Mouse (Mus musculus) duodenum, adult 2 months (tissue): ENCODE measurements around the gene Nav1. TPM values are rescaled to one million over a fixed set of nuclear protein-coding genes. Genes with fewer than 3 reads are reported as not detected.

Experiments used
- polyA plus RNA-seq: library from polyadenylated mRNA; depleted of rRNA; stranded (reverse); fragments of >200 nt; gene quantifications from 2 replicates; pipeline ENCODE4 v1.2.3, GENCODE M21; 2012; ENCODE audit warnings: low replicate concordance; rRNA removed

Gene Nav1
- 2.2 and 7.1 TPM in 2 replicates for polyA plus RNA-seq

DNA sequence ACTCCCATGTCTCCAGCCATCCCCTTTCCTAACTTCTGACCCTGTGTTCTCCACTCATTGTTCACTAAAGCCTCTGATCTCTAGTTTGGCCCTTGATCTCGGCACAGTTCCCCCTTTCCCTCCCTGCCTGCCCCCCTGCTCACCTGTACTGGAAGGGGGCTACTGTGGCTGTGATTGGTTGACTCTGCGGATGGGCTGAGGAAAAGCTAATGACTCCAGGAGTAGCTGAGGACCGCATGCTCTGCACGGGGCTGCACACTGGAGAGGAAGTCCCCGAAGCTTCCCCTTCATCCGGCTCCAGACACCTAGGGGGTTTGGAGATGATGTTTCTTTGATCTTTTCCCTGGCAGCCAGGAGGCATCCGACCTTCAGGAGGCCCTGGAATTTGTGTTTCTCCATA lies at the start of gene Nav1:
TSS of gene Nav1 (minus strand) at position 277 of the 400 bp plus-strand sequence.

DNA sequence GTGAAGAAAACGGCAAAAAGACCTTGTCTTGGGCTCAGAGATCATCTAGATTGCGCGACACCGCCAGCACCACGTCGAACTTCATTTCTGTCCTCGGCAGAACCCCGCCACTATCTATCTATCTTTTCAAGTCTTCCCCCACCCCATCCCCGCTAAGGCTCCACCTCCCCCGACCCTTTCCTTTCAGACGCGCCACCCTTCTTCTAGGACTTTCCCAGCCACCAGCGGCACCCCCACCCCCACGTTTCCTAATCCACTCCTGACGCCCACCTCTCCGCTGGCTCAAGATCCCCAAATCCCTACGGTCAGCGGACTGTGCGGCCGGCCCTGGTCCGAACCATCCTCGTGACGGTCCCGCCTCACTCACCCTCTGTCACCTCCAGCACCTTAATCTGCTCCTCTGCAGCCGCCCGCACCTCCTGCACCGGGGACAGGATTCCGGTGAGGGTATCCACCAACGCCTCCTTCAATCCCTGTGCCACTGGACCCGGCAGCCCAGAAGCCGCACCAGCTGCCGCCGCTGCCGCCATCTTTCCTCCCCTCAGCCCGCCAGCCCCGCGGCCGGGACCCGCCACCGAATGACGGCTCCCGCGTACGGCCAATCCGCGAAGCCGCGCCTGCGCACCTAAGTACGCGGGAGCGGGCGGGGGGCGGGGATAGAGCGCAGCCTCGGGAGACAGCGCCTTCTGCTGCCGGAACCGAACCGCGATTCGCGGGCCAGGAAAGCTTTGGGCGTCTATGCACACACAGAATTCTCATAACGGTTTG lies 177.0 kb downstream of the Nav1 start, which contains the start of gene Ipo9:
TSS of gene Ipo9 (minus strand) at position 599 of the 768 bp plus-strand sequence.

Other genes with a start within 250 kb of the Nav1 start
- 5.5 and 7.3 TPM in 2 replicates for gene Shisa4, start 232.1 kb downstream of the Nav1 start, polyA plus RNA-seq
- gene Ipo9, start 176.8 kb downstream of the Nav1 start, polyA plus RNA-seq, result 11.4 and 21.5 TPM in 2 replicates
- gene Csrp1, start 112.8 kb upstream of the Nav1 start, polyA plus RNA-seq, result 163 and 167 TPM in 2 replicates
- 12.2 and 23.2 TPM in 2 replicates for gene Phlda3, start 158.8 kb upstream of the Nav1 start, polyA plus RNA-seq
- 0.82 and 27.3 TPM in 2 replicates for gene Tnni1, start 172.1 kb upstream of the Nav1 start, polyA plus RNA-seq
- gene Lad1, start 211.3 kb upstream of the Nav1 start, polyA plus RNA-seq, result 294 and 344 TPM in 2 replicates
- gene Tnnt2, start 229.1 kb upstream of the Nav1 start, polyA plus RNA-seq, result 0.74 and 4.4 TPM in 2 replicates